Mouse (Mus musculus) kidney, adult 2 months (tissue): ENCODE data around the gene Nipal3.

Experiments used
- CTCF ChIP-seq: fragments of 200-500 bp; conservative IDR thresholded peaks from 2 replicates; pipeline ENCODE4 v1.5.1; 2011; ENCODE audit warnings: low read depth, mild to moderate bottlenecking, control low read depth, low read length, moderate library complexity, mixed read lengths; ENCODE audit not compliant: insufficient read depth, insufficient read length
- POLR2A ChIP-seq: fragments of 200-500 bp; IDR thresholded peaks from one replicate; pipeline ENCODE4 v1.6.1; 2011; ENCODE audit warnings: low read depth, low read length, control low read depth

DNA sequence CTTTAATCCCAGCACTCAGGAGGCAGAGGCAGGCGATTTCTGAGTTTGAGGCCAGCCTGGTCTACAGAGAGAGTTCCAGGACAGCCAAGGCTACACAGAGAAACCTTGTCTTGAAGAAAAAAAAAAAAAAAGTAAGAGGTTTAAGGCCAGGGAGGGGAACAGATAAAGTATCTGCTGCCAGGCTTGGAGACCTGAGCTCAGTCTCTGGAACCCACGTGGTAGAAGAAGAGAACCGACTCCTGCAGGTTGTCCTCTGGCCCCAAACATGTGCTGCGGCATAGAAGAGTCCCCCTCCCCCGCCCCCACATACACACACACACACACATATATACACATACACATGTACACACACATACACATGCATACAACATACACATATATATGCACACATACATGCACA lies 52.4 kb downstream of the Nipal3 start:
- TF ChIP-seq CTCF = no peak
- no peak for TF ChIP-seq POLR2A
